Mouse (Mus musculus): ENCODE data around the gene Tmem161b. TPM values are rescaled to one million over a fixed set of nuclear protein-coding genes. Genes with fewer than 3 reads are reported as not detected.
A peak's percentile ranks its signal among the peaks of the same experiment; 100 is the strongest.
"Not testable (repeated sequence)": the region's sequence is repeated elsewhere in the genome, so short reads cannot be mapped to it uniquely, and the experiment has no call there.

Tmem161b gene
- polyA plus RNA-seq (2014; fragmentation: Nextera tagmentation; extraction: Ambion mirVana): 24.6 and 27.0 TPM in 2 replicates

DNA sequence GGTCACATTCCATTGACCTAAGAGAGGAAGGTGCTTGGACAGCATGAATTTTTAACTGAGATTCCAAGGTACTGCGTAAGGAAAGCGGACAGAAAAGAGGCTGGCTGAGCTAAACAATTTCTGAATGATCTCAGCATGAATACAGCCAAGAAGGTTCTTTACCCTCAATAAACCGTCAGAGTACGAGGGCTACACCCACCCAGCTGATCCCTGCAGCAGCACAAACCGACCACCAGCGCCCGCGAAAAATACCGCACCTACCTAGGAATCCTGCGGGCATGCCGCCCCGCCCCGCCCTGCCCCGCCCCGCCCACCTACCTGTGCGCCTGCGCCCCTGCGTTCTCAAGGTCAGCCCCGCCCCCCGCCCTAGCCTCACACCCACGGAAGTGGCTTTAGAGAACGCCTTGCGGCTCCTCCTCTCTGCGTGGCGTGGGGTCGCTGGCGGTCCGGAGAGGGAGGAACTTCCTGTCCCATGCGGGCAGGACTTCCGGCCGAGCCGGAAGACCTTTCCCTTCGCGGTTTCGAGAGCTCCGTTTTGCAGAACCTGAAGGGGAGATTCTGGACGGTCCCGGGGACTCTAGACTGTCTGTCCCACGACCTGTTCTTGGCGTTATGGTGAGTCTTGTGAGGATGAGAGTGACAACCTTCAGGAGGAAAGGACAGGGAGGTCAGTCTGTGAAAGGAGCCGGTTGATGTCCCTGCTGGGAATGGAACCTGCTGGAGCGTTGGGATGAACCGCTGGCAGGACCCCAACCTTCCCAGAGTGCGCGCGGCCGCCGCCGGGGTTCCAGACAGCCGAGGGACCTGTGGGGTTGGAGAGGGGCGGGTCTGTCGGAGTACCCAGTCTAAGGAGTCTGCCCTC, at the start of gene Tmem161b:
Gene Tmem161b (plus strand): TSS at position 477 of the 862 bp plus-strand sequence.
- Histone ChIP-seq H3K4me1 (ENCODE audit: control insufficient read depth, insufficient read depth, low read length) (peaks cover 21% of the 10 kb centered on the region), H3K9me3 (replicated peaks; ENCODE audit: control insufficient read depth, low read length) (no peaks in the 10 kb centered on the region), H3K36me3 (ENCODE audit: control insufficient read depth, insufficient read depth, low read length) (no peaks in the 10 kb centered on the region), H3K4me3 (ENCODE audit: low read depth, low read length) (peak within 1 kb of the TSS; percentile 53), H3K4me2 (ENCODE audit: low read length) (peak within 1 kb of the TSS; percentile 64), H3K9ac (ENCODE audit: low read length) (peak within 1 kb of the TSS; percentile 72), H3K27me3 (replicated peaks; ENCODE audit: control insufficient read depth, insufficient read depth, low read length) (no peaks in the 10 kb centered on the region), H3K27ac (ENCODE audit: low read depth, low read length) (peak within 1 kb of the TSS; percentile 83)
- peak; percentile 95 for DNase-seq (ENCODE audit: low spot score)
- whole genome bisulfite sequencing: under 1% methylated on average over 47 of the region's 52 CpGs
- peak; percentile 99 for ATAC-seq

DNA sequence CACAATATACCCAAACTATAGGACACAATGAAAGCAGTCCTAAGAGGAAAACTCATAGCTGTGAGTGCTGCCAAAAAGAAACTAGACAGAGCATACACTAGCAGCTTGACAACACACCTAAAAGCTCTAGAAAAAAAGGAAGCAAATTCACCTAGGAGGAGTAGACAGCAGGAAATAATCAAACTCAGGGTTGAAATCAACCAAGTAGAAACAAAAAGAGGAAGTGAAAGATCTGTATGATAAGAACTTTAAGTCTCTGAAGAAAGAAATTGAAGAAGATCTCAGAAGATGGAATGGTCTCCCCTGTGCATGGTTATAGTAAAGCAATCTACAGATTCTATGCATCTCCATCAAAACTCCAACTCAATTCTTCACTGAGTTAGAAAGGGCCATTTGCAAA, 36.3 kb upstream of the Tmem161b start:
- H3K9ac ChIP-seq (ENCODE audit: low read length); ATAC-seq; H3K27me3 ChIP-seq (replicated peaks; ENCODE audit: control insufficient read depth, insufficient read depth, low read length); H3K36me3 ChIP-seq (ENCODE audit: control insufficient read depth, insufficient read depth, low read length); H3K9me3 ChIP-seq (replicated peaks; ENCODE audit: control insufficient read depth, low read length); H3K4me3 ChIP-seq (ENCODE audit: low read depth, low read length); H3K27ac ChIP-seq (ENCODE audit: low read depth, low read length); H3K4me1 ChIP-seq (ENCODE audit: control insufficient read depth, insufficient read depth, low read length); DNase-seq (ENCODE audit: low spot score); H3K4me2 ChIP-seq (ENCODE audit: low read length): not testable (repeated sequence)

- no peak overlapping the region for H3K4me3 ChIP-seq (ENCODE audit: low read depth, low read length)
- H3K27ac ChIP-seq (ENCODE audit: low read depth, low read length): no peak overlapping the region
- H3K9me3 ChIP-seq (replicated peaks; ENCODE audit: control insufficient read depth, low read length): 0 out of 2 replicates have a peak, but pooled peaks cover 3% of the 10 kb centered on the region
- no peaks in the 10 kb centered on the region for H3K27me3 ChIP-seq (replicated peaks; ENCODE audit: control insufficient read depth, insufficient read depth, low read length)
- H3K4me2 ChIP-seq (ENCODE audit: low read length): no peak overlapping the region
- H3K9ac ChIP-seq (ENCODE audit: low read length): no peak overlapping the region
- H3K4me1 ChIP-seq (ENCODE audit: control insufficient read depth, insufficient read depth, low read length): no peaks in the 10 kb centered on the region
- no peak for ATAC-seq
- WGBS: 89% methylated on average over 3 of the region's 3 CpGs
- no peaks in the 10 kb centered on the region for H3K36me3 ChIP-seq (ENCODE audit: control insufficient read depth, insufficient read depth, low read length)
- DNase-seq (ENCODE audit: low spot score): no peak
These were observed 29.4 kb upstream of the Tmem161b start for GRCm38 (mm10) chr13:84192723-84193122.

DNA sequence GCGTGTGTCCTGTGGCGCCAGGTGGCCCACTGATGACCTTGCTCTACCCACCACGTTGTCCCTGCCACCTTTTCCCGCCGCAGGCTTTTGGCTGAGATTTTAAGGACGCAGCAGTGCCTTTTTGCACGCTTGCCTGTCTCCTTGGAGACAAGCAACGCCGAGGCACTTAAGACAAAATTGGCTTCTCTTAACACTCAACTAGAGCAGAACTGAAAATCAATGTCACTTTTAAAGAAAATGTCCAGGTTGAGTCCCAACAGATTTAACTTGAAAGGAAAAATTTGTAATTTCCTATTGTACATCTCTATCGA, 541 bp downstream of the Tmem161b start:
- H3K4me3 ChIP-seq (ENCODE audit: low read depth, low read length): peak overlapping the region; percentile 53
- DNase-seq (ENCODE audit: low spot score) (peak; percentile 54), ATAC-seq (no peak)
- 2% methylated on average over 10 of the region's 10 CpGs for WGBS
- H3K27me3 ChIP-seq (replicated peaks; ENCODE audit: control insufficient read depth, insufficient read depth, low read length): no peaks in the 10 kb centered on the region
- H3K4me1 ChIP-seq (ENCODE audit: control insufficient read depth, insufficient read depth, low read length): peaks cover 21% of the 10 kb centered on the region
- H3K27ac ChIP-seq (ENCODE audit: low read depth, low read length): peak overlapping the region; percentile 83
- peak overlapping the region; percentile 64 for H3K4me2 ChIP-seq (ENCODE audit: low read length)
- H3K9me3 ChIP-seq (replicated peaks; ENCODE audit: control insufficient read depth, low read length): no peaks in the 10 kb centered on the region
- no peaks in the 10 kb centered on the region for H3K36me3 ChIP-seq (ENCODE audit: control insufficient read depth, insufficient read depth, low read length)
- H3K9ac ChIP-seq (ENCODE audit: low read length): peak overlapping the region; percentile 72

DNA sequence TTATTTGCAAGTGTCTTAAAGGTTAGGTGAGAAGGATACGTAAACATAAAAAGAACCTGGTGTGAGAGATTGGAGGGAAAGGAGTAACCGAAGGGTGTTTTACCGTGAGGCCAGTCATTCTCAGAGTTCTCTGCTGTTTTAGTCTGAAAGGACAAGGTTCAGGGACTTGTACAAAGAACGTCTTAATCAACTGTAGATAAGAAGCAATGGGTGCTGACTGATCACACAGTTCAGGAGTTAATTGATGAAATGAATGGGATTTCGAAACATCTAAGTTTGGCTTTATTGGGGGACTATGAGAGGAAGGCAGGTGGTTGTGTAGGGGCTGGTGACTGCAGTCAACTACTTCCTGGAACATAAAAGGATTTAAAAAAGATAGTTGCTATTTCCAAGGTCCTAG, 922 bp downstream of the Tmem161b start:
- Histone ChIP-seq H3K36me3 (ENCODE audit: control insufficient read depth, insufficient read depth, low read length) (no peaks in the 10 kb centered on the region), H3K4me3 (ENCODE audit: low read depth, low read length) (peak overlapping the region; percentile 53), H3K4me1 (ENCODE audit: control insufficient read depth, insufficient read depth, low read length) (peaks cover 21% of the 10 kb centered on the region), H3K9ac (ENCODE audit: low read length) (peak overlapping the region; percentile 72), H3K27ac (ENCODE audit: low read depth, low read length) (no peak overlapping the region), H3K4me2 (ENCODE audit: low read length) (peak overlapping the region; percentile 64), H3K9me3 (replicated peaks; ENCODE audit: control insufficient read depth, low read length) (no peaks in the 10 kb centered on the region), H3K27me3 (replicated peaks; ENCODE audit: control insufficient read depth, insufficient read depth, low read length) (no peaks in the 10 kb centered on the region)
- WGBS: 43% methylated on average over 5 of the region's 5 CpGs
- no peak for DNase-seq (ENCODE audit: low spot score)
- ATAC-seq: no peak

DNA sequence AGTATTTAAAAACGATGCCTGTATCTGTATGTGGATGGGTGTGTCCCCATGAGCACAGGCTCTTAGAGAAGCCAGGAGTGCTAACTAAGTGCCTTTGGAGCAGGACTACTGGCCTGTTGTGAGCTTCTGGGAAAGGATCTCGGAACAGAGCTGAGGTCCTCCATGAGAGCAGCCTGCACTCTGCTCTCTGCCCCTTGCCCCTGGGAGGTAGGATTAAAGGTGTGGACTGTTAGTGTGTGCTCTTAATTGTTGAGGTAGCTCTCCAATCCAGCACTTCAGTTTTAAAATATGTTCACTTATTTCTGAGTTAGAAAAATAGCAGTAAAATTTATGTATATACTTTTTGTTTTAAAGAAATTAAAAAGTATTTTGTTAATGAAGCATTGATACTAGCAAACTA, 11.9 kb downstream of the Tmem161b start:
- WGBS: 91% methylated on average over 2 of the region's 2 CpGs
- no peak overlapping the region for H3K27ac ChIP-seq (ENCODE audit: low read depth, low read length)
- ATAC-seq: no peak
- no peaks in the 10 kb centered on the region for H3K27me3 ChIP-seq (replicated peaks; ENCODE audit: control insufficient read depth, insufficient read depth, low read length)
- no peak overlapping the region for H3K4me2 ChIP-seq (ENCODE audit: low read length)
- no peak overlapping the region for H3K4me3 ChIP-seq (ENCODE audit: low read depth, low read length)
- H3K9me3 ChIP-seq (replicated peaks; ENCODE audit: control insufficient read depth, low read length): peaks cover 18% of the 10 kb centered on the region
- H3K9ac ChIP-seq (ENCODE audit: low read length): no peak overlapping the region
- DNase-seq (ENCODE audit: low spot score): no peak
- no peaks in the 10 kb centered on the region for H3K4me1 ChIP-seq (ENCODE audit: control insufficient read depth, insufficient read depth, low read length)
- peaks cover 9% of the 10 kb centered on the region; the same call in 1 of the 2 replicates for H3K36me3 ChIP-seq (ENCODE audit: control insufficient read depth, insufficient read depth, low read length)

DNA sequence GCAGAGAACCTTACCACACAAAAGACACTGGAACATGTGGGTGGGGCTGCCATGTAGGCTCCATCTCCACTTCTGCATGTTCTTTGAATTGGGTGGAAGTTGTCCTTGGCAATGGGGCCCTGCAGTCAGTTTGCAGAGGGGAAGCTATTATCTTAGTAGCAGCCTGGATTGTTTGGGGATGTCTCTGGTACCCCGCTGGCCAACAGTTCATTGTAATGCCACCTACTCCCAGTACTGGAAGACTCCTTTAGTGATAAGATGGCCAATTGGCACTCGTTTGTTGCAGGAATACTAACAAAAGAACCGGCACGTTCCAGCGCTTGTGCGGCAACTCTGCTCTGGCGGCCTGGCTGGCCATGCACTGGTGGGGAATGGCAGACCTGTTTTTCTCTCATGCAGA, 14.7 kb downstream of the Tmem161b start:
- no peak overlapping the region for H3K9ac ChIP-seq (ENCODE audit: low read length)
- 93% methylated on average over 7 of the region's 7 CpGs for WGBS

GRCm38 (mm10) chr13:84238184-84238583, 16.1 kb downstream of the Tmem161b start:
- Histone ChIP-seq H3K27me3 (replicated peaks; ENCODE audit: control insufficient read depth, insufficient read depth, low read length) (no peaks in the 10 kb centered on the region), H3K4me3 (ENCODE audit: low read depth, low read length) (no peak overlapping the region), H3K4me1 (ENCODE audit: control insufficient read depth, insufficient read depth, low read length) (no peaks in the 10 kb centered on the region), H3K9ac (ENCODE audit: low read length) (no peak overlapping the region), H3K4me2 (ENCODE audit: low read length) (no peak overlapping the region), H3K27ac (ENCODE audit: low read depth, low read length) (no peak overlapping the region), H3K9me3 (replicated peaks; ENCODE audit: control insufficient read depth, low read length) (peaks cover 18% of the 10 kb centered on the region), H3K36me3 (ENCODE audit: control insufficient read depth, insufficient read depth, low read length) (0 out of 2 replicates have a peak, but pooled peaks cover 6% of the 10 kb centered on the region)
- ATAC-seq (no peak), DNase-seq (ENCODE audit: low spot score) (no peak)

More for the DNA sequence above, 14.7 kb downstream of the Tmem161b start:
- ATAC-seq (no peak), DNase-seq (ENCODE audit: low spot score) (no peak)
- no peaks in the 10 kb centered on the region for H3K4me1 ChIP-seq (ENCODE audit: control insufficient read depth, insufficient read depth, low read length)
- no peak overlapping the region for H3K27ac ChIP-seq (ENCODE audit: low read depth, low read length)
- 0 out of 2 replicates have a peak, but pooled peaks cover 6% of the 10 kb centered on the region for H3K36me3 ChIP-seq (ENCODE audit: control insufficient read depth, insufficient read depth, low read length)
- H3K9me3 ChIP-seq (replicated peaks; ENCODE audit: control insufficient read depth, low read length): peaks cover 18% of the 10 kb centered on the region
- no peaks in the 10 kb centered on the region for H3K27me3 ChIP-seq (replicated peaks; ENCODE audit: control insufficient read depth, insufficient read depth, low read length)
- H3K4me2 ChIP-seq (ENCODE audit: low read length): no peak overlapping the region
- H3K4me3 ChIP-seq (ENCODE audit: low read depth, low read length): no peak overlapping the region

GRCm38 (mm10) chr13:84248065-84248464, 26.0 kb downstream of the Tmem161b start:
- WGBS: 79% methylated on average over 3 of the region's 3 CpGs
- no peak overlapping the region for H3K27ac ChIP-seq (ENCODE audit: low read depth, low read length)
- H3K9me3 ChIP-seq (replicated peaks; ENCODE audit: control insufficient read depth, low read length): no peaks in the 10 kb centered on the region
- ATAC-seq: no peak
- no peaks in the 10 kb centered on the region for H3K27me3 ChIP-seq (replicated peaks; ENCODE audit: control insufficient read depth, insufficient read depth, low read length)
- DNase-seq (ENCODE audit: low spot score): no peak
- no peak overlapping the region for H3K9ac ChIP-seq (ENCODE audit: low read length)
- H3K36me3 ChIP-seq (ENCODE audit: control insufficient read depth, insufficient read depth, low read length): no peaks in the 10 kb centered on the region
- H3K4me1 ChIP-seq (ENCODE audit: control insufficient read depth, insufficient read depth, low read length): no peaks in the 10 kb centered on the region
- no peak overlapping the region for H3K4me2 ChIP-seq (ENCODE audit: low read length)
- no peak overlapping the region for H3K4me3 ChIP-seq (ENCODE audit: low read depth, low read length)

Data from forebrain, embryonic 14.5 days (tissue).